Mouse (Mus musculus): ENCODE measurements at regions not wholly inside any gene's neighbourhood (a gene's known extent, or its start where the extent isn't known, plus 50 kb on each side); places are given as distances from the start of the nearest gene placed in this dataset.

DNA sequence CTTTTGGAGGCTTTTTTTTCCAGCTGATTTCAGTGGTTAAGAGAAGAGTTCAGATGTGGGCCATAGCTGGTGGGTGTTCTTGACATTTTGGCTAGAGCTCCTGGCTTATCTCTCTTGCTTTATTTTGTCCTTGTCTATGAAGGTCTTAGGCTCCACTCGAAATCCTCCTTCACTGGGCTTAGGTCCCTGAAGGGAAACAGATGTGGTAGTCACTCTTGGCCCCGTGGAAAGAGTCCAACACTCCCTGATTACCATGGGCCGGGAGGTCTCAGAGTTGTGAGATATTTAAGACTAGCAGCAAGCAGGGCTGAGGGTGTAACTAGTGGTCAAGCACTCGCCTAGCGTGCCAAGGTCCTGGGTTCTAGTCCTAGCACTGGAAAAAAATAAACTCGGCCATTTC, 349.3 kb downstream of the Med13l start:
- TF ChIP-seq ETS1 (IDR thresholded peaks at IDR 0.05; ENCODE audit: low read depth, low read length) = no peak
- no peak for TF ChIP-seq MAFK (IDR thresholded peaks at IDR 0.05; ENCODE audit: borderline replicate concordance, low read depth, low read length)
- TF ChIP-seq ZC3H11A (IDR thresholded peaks at IDR 0.05; ENCODE audit: low read depth, low read length) = no peak
